Mouse (Mus musculus) lung, postnatal 25 days (tissue): ENCODE results near the gene B4galt1.

Source experiments
- DNase-seq: peaks from one replicate; pipeline ENCODE4 v3.0.0; 2022; ENCODE audit warnings: low spot score

B4galt1 gene

GRCm38 (mm10) chr4:40853565-40854386 is at the start of gene B4galt1:
TSS of gene B4galt1 (minus strand) at chr4:40854005.
- DNase-seq = peak; percentile 99

GRCm38 (mm10) chr4:40900612-40901011 is 46.8 kb upstream of the B4galt1 start:
- DNase-seq = no peak

- DNase-seq = no peak
These were observed 46.3 kb upstream of the B4galt1 start for GRCm38 (mm10) chr4:40900071-40900470.

GRCm38 (mm10) chr4:40899264-40899663 is 45.5 kb upstream of the B4galt1 start:
- no peak for DNase-seq

- no peak for DNase-seq
These were observed 44.8 kb upstream of the B4galt1 start for GRCm38 (mm10) chr4:40898476-40899044.

GRCm38 (mm10) chr4:40895646-40896045 is 41.8 kb upstream of the B4galt1 start:
- DNase-seq = no peak

- no peak for DNase-seq
These were observed 41.3 kb upstream of the B4galt1 start for GRCm38 (mm10) chr4:40895118-40895517.

GRCm38 (mm10) chr4:40891206-40891605 is 37.4 kb upstream of the B4galt1 start:
- no peak for DNase-seq

- DNase-seq = no peak
These were observed 36.2 kb upstream of the B4galt1 start for GRCm38 (mm10) chr4:40889983-40890382.

GRCm38 (mm10) chr4:40889252-40889651 is 35.4 kb upstream of the B4galt1 start:
- DNase-seq = peak; percentile 50

- DNase-seq = no peak
These were observed 35.0 kb upstream of the B4galt1 start for GRCm38 (mm10) chr4:40888839-40889238.

GRCm38 (mm10) chr4:40885883-40886282 is 32.1 kb upstream of the B4galt1 start:
- DNase-seq = no peak

- DNase-seq = no peak
These were observed 31.3 kb upstream of the B4galt1 start for GRCm38 (mm10) chr4:40885166-40885525.

- no peak for DNase-seq
These were observed 30.7 kb upstream of the B4galt1 start for GRCm38 (mm10) chr4:40884282-40885165.

GRCm38 (mm10) chr4:40883200-40883599 is 29.4 kb upstream of the B4galt1 start:
- no peak for DNase-seq

GRCm38 (mm10) chr4:40877528-40877927 is 23.7 kb upstream of the B4galt1 start:
- no peak for DNase-seq

GRCm38 (mm10) chr4:40876814-40877371 is 23.1 kb upstream of the B4galt1 start:
- DNase-seq = peak; percentile 72

- DNase-seq = no peak
These were observed 22.0 kb upstream of the B4galt1 start for GRCm38 (mm10) chr4:40875842-40876241.

GRCm38 (mm10) chr4:40874794-40875552 is 21.2 kb upstream of the B4galt1 start:
- DNase-seq = no peak

GRCm38 (mm10) chr4:40874151-40874600 is 20.4 kb upstream of the B4galt1 start:
- no peak for DNase-seq

- no peak for DNase-seq
These were observed 19.5 kb upstream of the B4galt1 start for GRCm38 (mm10) chr4:40873320-40873719.
